ENCODE assay signal across 8 mouse cellular contexts in the genomic region with DNA sequence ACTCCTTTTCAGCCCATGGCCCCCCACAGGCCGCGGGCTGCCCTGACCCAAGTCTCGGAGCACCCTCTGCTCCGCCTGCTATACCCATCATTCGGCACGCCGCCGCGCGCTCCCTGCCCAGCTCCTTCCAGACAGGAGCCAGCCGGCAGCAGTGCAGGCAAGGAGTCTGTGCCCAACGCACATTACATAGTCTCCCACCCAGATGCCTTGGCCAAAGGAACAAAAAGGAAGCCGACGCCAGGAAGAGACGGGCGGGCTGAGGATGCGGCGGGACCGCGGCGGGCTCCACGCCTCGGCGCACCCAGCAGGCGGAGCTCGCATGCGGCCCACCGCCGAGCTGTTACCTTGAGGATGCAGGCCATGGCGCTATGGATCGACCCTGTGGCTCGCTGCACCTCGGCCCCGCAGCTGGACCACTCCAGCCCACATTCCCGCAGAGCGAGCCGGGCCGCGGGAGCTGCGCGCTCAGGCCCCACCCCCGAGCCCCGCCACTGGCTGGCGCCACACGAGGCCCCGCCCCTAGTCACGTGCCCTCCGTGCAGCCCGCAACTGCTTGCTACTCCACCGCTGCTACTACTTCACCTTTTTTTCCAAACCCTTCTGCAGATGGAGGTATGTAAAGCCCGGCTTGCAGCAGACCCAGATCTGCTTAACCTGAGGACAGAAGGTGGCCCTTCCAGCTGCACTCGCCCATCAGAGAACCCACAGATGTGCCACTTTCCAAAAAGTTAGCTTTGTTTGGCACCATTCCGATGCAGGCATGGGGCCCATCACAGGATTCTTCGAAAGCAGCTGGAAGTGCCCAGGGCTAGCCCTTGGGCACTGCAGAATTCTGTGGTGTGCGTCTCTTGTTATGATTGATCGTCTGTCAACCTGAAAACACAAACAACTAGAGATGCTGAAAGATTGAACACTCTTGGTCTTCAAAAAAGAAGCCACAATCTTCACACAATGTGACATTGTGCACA. TPM values are rescaled to one million over a fixed set of nuclear protein-coding genes. Genes with fewer than 3 reads are reported as not detected.
DNase-seq lines count a peak whose midpoint lies in the region; ATAC-seq lines count a peak whose summit lies in the region.

A gene (minus strand): TSS at position 474 of the 968 bp plus-strand sequence.

- H3K4me2 ChIP-seq in intestine, embryonic 15.5 days (replicated peaks) = peak within 1 kb of the TSS; percentile 96

- H3K4me3 ChIP-seq in intestine, embryonic 15.5 days (replicated peaks) = peak within 1 kb of the TSS; percentile 75

- peak within 1 kb of the TSS; percentile 76 for H3K27ac ChIP-seq in intestine, embryonic 15.5 days

- DNase-seq in adrenal gland, postnatal 10 days = peak; percentile 92
- DNase-seq in embryo, embryonic 11 days = peak; percentile 96
- DNase-seq in gastrocnemius, postnatal 36 days = peak; percentile 47 to 48
- DNase-seq in left cerebral cortex, postnatal 25 days (ENCODE audit: low spot score in 2 of 2) = peak; percentile 84 to 89
- peak; percentile 90 for DNase-seq in mesoderm, embryonic 11.5 days (ENCODE audit: low read depth, low spot score)
- DNase-seq in right cerebral cortex, postnatal 36 days (ENCODE audit: low spot score in 2 of 2) = peak; percentile 74 to 79
- DNase-seq in urinary bladder, postnatal 4 days (ENCODE audit: low spot score in 2 of 2) = peak; percentile 73 to 81

- no peaks in the 10 kb centered on the region; the same call in 1 of the 2 replicates for H3K27me3 ChIP-seq in intestine, embryonic 15.5 days (replicated peaks)

- H3K9me3 ChIP-seq in intestine, embryonic 15.5 days = no peaks in the 10 kb centered on the region

- H3K9ac ChIP-seq in intestine, embryonic 15.5 days = peak within 1 kb of the TSS; percentile 71

- 2% methylated on average over 56 of the region's 56 CpGs for WGBS in intestine, embryonic 15.5 days

- intact Hi-C loops in gastrocnemius, postnatal 36 days (cut with DNase I) = no loop called here
- intact Hi-C loops in left cerebral cortex, postnatal 25 days (cut with DNase I) = loop anchor here (5.0 kb wide), 1 partner anchor 77 kb away; no protein-coding TSS in a partner anchor

- H3K4me1 ChIP-seq in intestine, embryonic 15.5 days (replicated peaks) = peaks cover 13% of the 10 kb centered on the region

- peak; percentile 99 for ATAC-seq in intestine, embryonic 15.5 days

- H3K36me3 ChIP-seq in intestine, embryonic 15.5 days = no peaks in the 10 kb centered on the region

RNA-seq across cellular contexts. Expression of the gene that starts here (rescaled TPM):
- 10 to 100 TPM; 13.3 to 14.4 TPM for total RNA-seq in adrenal gland, postnatal 10 days (2021)
- total RNA-seq in gastrocnemius, postnatal 36 days (2021) = 1 to 10 TPM; 1.0 to 4.0 TPM
- 34.5 and 35.1 TPM in 2 replicates for polyA plus RNA-seq in intestine, embryonic 15.5 days (2015; fragmentation: Nextera tagmentation; extraction: Ambion mirVana)
- 10 to 100 TPM; 13.6 to 14.7 TPM for total RNA-seq in left cerebral cortex, postnatal 25 days (2021)

Comparison
In these comparisons a context has a peak if more than half of its experiments do, and no peak if none do; other contexts are left out.
1. Peak in every context shown above with its lines: DNase-seq, ATAC-seq, H3K4me3 ChIP-seq and H3K27ac ChIP-seq.